Mouse (Mus musculus): Measurements from ENCODE around the gene Sgcd.

The Sgcd gene

GRCm38 (mm10) chr11:47294741-47295140 lies 694.0 kb downstream of the Sgcd start:
- no peak for DNase-seq (ENCODE audit: low spot score in 2 of 2)

GRCm38 (mm10) chr11:47276586-47276985 lies 712.2 kb downstream of the Sgcd start:
- DNase-seq (ENCODE audit: low spot score in 2 of 2), result no peak

- DNase-seq (ENCODE audit: low spot score in 2 of 2), result no peak
These were observed 720.2 kb downstream of the Sgcd start for GRCm38 (mm10) chr11:47268556-47268955.

- no peak for DNase-seq (ENCODE audit: low spot score in 2 of 2)
These were observed 724.3 kb downstream of the Sgcd start for GRCm38 (mm10) chr11:47264267-47264984.

- DNase-seq (ENCODE audit: low spot score in 2 of 2), result no peak
These were observed 738.5 kb downstream of the Sgcd start for GRCm38 (mm10) chr11:47250301-47250700.

- DNase-seq (ENCODE audit: low spot score in 2 of 2), result no peak
These were observed 740.4 kb downstream of the Sgcd start for GRCm38 (mm10) chr11:47248345-47248893.

GRCm38 (mm10) chr11:47247703-47248344 lies 740.9 kb downstream of the Sgcd start:
- no peak for DNase-seq (ENCODE audit: low spot score in 2 of 2)

- DNase-seq (ENCODE audit: low spot score in 2 of 2), result no peak
These were observed 746.4 kb downstream of the Sgcd start for GRCm38 (mm10) chr11:47242401-47242800.

- no peak for DNase-seq (ENCODE audit: low spot score in 2 of 2)
These were observed 760.5 kb downstream of the Sgcd start for GRCm38 (mm10) chr11:47228222-47228621.

GRCm38 (mm10) chr11:47224148-47224547 lies 764.6 kb downstream of the Sgcd start:
- no peak for DNase-seq (ENCODE audit: low spot score in 2 of 2)

GRCm38 (mm10) chr11:47211531-47211930 lies 777.2 kb downstream of the Sgcd start:
- no peak for DNase-seq (ENCODE audit: low spot score in 2 of 2)

GRCm38 (mm10) chr11:47206461-47206860 lies 782.3 kb downstream of the Sgcd start:
- no peak for DNase-seq (ENCODE audit: low spot score in 2 of 2)

- DNase-seq (ENCODE audit: low spot score in 2 of 2), result no peak
These were observed 789.7 kb downstream of the Sgcd start for GRCm38 (mm10) chr11:47199106-47199505.

- DNase-seq (ENCODE audit: low spot score in 2 of 2), result no peak
These were observed 800.2 kb downstream of the Sgcd start for GRCm38 (mm10) chr11:47188556-47188955.

GRCm38 (mm10) chr11:47174977-47175376 lies 813.8 kb downstream of the Sgcd start:
- no peak for DNase-seq (ENCODE audit: low spot score in 2 of 2)

- no peak for DNase-seq (ENCODE audit: low spot score in 2 of 2)
These were observed 817.7 kb downstream of the Sgcd start for GRCm38 (mm10) chr11:47170926-47171625.

- DNase-seq (ENCODE audit: low spot score in 2 of 2), result no peak
These were observed 821.4 kb downstream of the Sgcd start for GRCm38 (mm10) chr11:47167376-47167775.

GRCm38 (mm10) chr11:47158089-47158488 lies 830.7 kb downstream of the Sgcd start:
- DNase-seq (ENCODE audit: low spot score in 2 of 2), result no peak

GRCm38 (mm10) chr11:47156730-47157693 lies 831.8 kb downstream of the Sgcd start:
- DNase-seq (ENCODE audit: low spot score in 2 of 2), result no peak

- no peak for DNase-seq (ENCODE audit: low spot score in 2 of 2)
These were observed 833.8 kb downstream of the Sgcd start for GRCm38 (mm10) chr11:47154837-47155430.

GRCm38 (mm10) chr11:47149607-47150006 lies 839.2 kb downstream of the Sgcd start:
- DNase-seq (ENCODE audit: low spot score in 2 of 2), result no peak

Measured in spleen, postnatal 4 days (tissue).